14 mouse cellular contexts compared by ENCODE assay signal in the genomic region with DNA sequence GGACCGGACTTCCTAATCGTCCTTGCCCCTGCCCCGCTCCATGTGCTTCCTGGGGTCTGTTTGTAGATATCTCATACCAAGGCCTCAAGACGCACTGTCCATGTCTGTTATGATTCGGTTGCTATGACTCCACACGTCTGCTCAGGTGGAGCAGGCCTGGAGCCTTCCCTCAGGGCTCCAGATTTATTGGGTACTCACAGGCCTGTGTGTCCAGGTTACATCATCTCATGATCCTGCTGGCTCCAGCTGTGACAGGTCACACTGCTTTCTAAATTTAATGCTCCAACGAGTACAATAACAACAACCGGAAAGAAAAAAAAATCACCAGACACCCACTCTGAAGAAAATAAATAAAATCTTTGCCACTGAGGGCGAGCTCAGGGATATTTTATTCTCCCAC. TPM values are rescaled to one million over a fixed set of nuclear protein-coding genes. Genes with fewer than 3 reads are reported as not detected.
DNase-seq lines count a peak whose midpoint lies in the region.
"Had no signal": no experiment of that assay in that cellular context is flagged by ENCODE, and none has a peak within 500 bp of the region (broad histone marks: within the 10 kb centered on the region; RNA-seq: fewer than 3 reads in every experiment).

No protein-coding gene starts in this region.

- intact Hi-C loops in heart, postnatal 36 days (cut with DNase I) = no loop called here

- peak; percentile 6 to 44 for DNase-seq in heart, postnatal 36 days
- DNase-seq in heart, postnatal 4 days = no peak
- DNase-seq in retina, postnatal 1 day = peak; percentile 35
- DNase-seq in retina, embryonic 14.5 days (ENCODE audit: low spot score) = no peak
- DNase-seq in kidney, postnatal 10 days = peak; percentile 29
- peak; percentile 57 for DNase-seq in mesoderm, embryonic 11.5 days (ENCODE audit: low read depth, low spot score)
- DNase-seq in left cerebral cortex, adult 8-10 months (ENCODE audit: low spot score in 2 of 2) = no peak
- no peak for DNase-seq in embryo, embryonic 10 days (ENCODE audit: low spot score)
- DNase-seq: adrenal gland, adult 8-10 months; cerebellum, adult 8-10 months; embryo, embryonic 11 days; gastrocnemius, adult 2 months; right cerebral cortex, postnatal 14 days; thymus, postnatal 25 days had no signal

RNA-seq across cellular contexts. Expression of gene Ctnnb1, which starts 48.7 kb away (rescaled TPM):
- total RNA-seq in heart, postnatal 36 days (2021) = 100 to 1,000 TPM; 454 to 475 TPM
- total RNA-seq in heart, postnatal 4 days (2021) = 100 to 1,000 TPM; 632 to 676 TPM
- 100 to 1,000 TPM; 498 to 528 (median 508) TPM for total RNA-seq in left cerebral cortex, adult 8-10 months (2022)

Comparison
In these comparisons a context has a peak if more than half of its experiments do, and no peak if none do; other contexts are left out.
1. DNase-seq: peak in heart, postnatal 36 days (2 of 2), retina, postnatal 1 day (single experiment), kidney, postnatal 10 days (single experiment) and mesoderm, embryonic 11.5 days (single experiment); none in heart, postnatal 4 days (single experiment), retina, embryonic 14.5 days (single experiment), left cerebral cortex, adult 8-10 months (0 of 2) and embryo, embryonic 10 days (single experiment).